Mouse (Mus musculus) gastrocnemius, postnatal 25 days (tissue): Measurements from ENCODE around the gene Iqcf4. TPM values are rescaled to one million over a fixed set of nuclear protein-coding genes. Genes with fewer than 3 reads are reported as not detected.
"Not testable (repeated sequence)": the region's sequence is repeated elsewhere in the genome, so short reads cannot be mapped to it uniquely, and the experiment has no call there.

Source experiments
- DNase-seq: peaks from one replicate; pipeline ENCODE4 v3.0.0; 2022
- long read RNA-seq, 2 experiments: library from polyadenylated mRNA; stranded (forward); transcript quantifications; one replicate each; pipeline ENCODE4 v2.0.0; 2021
- total RNA-seq, 2 experiments: library from RNA; stranded (reverse); gene quantifications; 1 replicate in 1 of 2; 2 replicates in 1 of 2; pipeline ENCODE4 v1.2.3; 2021

The Iqcf4 gene
- not detected for total RNA-seq
- long read RNA-seq, experiment 1, result 0 reads
- long read RNA-seq, experiment 2, result 0 reads

DNA sequence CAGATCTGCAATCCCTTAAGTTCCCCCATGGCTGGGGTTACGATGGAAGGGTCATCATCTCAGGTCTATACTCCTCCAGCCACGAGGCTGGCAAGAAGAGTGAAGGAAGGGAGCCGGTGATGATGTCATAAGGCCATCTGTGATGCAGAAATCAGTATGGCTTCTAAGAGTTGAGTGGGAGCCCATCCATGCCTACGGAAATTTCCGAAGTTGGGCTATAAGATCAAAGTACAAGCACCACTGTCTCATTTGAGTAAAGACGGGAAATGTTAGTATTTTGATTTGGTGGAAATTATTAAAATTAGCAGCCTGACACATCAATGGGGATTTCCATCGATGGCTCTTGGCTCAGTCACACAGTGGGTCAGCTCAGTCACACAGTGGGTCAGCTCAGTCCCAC is at the start of gene Iqcf4:
Iqcf4 (minus strand) TSS at position 101 of the 400 bp plus-strand sequence.
- no peak for DNase-seq

GRCm38 (mm10) chr9:106617496-106617895 is 46.7 kb upstream of the Iqcf4 start:
- no peak for DNase-seq

- DNase-seq, result no peak
These were observed 45.5 kb upstream of the Iqcf4 start for GRCm38 (mm10) chr9:106616306-106616705.

- DNase-seq, result no peak
These were observed 43.8 kb upstream of the Iqcf4 start for GRCm38 (mm10) chr9:106614616-106615015.

DNA sequence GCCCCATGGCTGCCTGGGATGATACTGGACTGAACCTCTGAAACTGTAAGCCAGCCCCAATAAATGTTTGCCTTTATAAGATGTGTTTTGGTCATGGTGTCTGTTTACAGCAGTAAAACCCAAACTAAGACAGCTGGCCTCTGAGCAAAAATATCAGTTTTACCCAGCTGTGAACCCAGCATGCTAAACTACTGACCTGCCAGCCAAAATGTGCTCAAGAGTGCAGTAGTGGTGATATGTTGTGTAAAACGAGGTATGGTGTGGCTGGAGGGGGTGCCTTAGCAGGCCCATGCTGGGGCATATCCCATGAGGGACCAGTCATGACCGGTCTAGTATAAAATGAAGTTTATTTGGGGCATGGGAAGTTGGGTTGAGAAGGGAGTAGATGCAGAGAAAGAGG is 43.2 kb upstream of the Iqcf4 start:
- no peak for DNase-seq

DNA sequence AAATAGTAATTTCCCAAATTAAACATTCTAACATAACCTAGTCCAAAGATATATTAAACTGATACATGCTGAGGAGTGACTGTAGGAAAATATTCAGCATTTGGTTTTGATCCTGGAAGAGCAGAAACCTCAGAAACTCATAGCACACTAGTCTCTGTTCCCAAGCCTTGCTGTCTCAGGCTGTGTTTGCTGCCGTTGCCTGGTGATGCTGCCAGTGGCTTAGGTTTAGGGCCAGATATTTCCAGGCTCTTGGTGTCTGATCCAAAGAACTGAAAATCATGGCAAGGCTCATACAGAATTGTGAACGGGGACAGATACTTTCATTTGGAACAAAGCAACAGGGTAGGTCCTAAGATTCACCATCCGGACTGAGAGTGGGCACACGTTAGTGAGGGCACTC is 39.9 kb upstream of the Iqcf4 start:
- DNase-seq, result no peak

DNA sequence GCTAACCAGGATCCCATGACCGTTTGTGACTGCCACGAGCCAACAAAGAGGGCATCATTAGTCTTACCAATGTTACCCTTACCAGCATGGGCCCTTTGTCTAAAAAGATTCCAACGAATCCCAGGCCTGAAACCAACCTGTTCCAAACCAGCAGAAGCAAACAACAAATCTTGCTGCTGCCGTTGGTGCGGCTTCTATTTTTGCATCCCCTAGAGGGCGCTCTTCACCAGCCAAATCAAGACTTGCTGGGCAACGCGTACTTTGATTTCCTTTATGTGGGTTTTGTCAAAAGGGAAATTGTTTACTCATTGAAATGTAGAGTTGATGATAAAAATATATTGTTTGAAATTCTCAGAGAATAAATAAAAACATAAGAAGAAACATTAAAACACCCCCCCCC is 29.8 kb upstream of the Iqcf4 start:
- DNase-seq, result no peak

DNA sequence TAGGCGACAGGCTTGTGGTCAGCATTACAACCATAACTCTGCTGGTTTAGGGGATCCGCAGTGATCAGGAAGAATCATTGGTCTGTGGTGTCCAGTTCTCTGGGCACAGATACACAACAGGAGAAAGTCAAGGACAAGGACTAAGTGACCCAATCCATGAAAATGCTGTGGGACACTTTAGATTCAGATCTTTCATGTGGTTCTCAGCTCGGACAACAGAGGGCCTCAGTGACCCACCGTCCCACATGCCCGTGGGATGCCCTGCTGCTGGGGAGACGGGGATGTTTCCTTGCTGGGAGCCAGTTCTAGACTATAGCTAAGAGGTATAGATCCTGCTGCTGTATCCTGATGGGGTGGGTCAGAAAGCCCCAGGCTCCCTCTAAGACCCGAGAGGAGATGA is 27.7 kb upstream of the Iqcf4 start:
- no peak for DNase-seq

- no peak for DNase-seq
These were observed 25.0 kb upstream of the Iqcf4 start for GRCm38 (mm10) chr9:106595836-106596235.

- DNase-seq, result not testable (repeated sequence)
These were observed 24.6 kb upstream of the Iqcf4 start for GRCm38 (mm10) chr9:106595402-106595801.

DNA sequence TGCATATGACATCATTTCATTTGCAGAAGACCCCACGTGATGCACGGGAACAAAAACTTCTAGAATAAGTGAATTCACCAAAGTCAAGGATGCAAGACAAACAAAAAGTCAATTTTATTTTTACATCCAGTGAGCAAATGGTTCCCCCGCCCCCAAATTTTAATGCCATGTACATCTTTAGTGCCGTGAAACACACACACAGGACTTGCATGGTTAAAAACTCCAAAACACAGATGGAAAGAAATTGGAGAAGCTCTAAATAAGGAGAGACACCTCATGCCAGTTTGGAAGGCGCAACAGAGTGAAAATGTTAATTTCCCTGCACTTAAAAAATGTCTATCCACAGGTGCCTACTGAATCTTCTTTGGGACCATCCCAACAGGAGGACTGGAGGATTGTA is 21.4 kb upstream of the Iqcf4 start:
- DNase-seq, result no peak

DNA sequence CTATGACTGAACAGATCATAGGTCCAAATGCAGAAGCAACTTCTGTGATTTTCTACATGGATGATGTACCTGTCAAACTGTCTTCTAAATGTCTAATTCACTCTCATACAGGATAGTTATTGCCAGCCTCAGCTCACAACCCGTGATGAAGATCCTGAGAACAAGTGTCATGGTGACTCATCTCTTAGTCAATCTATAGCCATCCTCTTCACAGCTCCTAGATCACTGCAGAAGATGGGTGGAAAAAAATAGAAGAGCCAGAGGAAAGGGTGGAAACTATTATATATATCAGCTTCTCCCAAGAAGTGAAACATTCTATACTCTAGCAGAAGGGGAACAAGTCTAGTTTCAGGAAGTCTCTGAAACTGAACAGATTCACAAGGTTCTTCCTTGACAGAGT is 11.8 kb upstream of the Iqcf4 start:
- DNase-seq, result no peak

GRCm38 (mm10) chr9:106580016-106580415 is 9.2 kb upstream of the Iqcf4 start:
- DNase-seq, result no peak

- DNase-seq, result no peak
These were observed 5.3 kb upstream of the Iqcf4 start for GRCm38 (mm10) chr9:106576112-106576511.

DNA sequence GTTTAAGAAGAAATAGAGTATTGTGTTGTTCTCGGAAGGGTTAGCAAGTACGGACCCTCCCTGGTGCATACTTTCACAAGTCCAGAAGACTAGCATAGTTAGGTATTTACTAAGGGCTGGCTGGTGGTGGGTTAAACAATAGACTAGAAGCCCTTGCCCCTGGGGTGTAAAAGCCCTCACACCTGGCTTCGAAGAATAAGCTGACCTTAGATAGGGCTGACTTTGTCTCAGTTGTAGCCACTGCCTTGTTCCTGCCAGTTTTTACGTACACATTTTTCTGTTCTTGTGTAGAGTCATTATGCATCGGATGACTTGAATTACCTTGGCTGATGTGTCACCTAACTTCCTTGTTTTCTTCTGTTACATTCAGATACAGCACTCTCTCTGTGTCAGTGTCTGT is 2.6 kb upstream of the Iqcf4 start:
- DNase-seq, result no peak

- no peak for DNase-seq
These were observed 1.4 kb upstream of the Iqcf4 start for GRCm38 (mm10) chr9:106572186-106572585.

GRCm38 (mm10) chr9:106566437-106566836 is 4.4 kb downstream of the Iqcf4 start:
- peak; percentile 7 for DNase-seq

DNA sequence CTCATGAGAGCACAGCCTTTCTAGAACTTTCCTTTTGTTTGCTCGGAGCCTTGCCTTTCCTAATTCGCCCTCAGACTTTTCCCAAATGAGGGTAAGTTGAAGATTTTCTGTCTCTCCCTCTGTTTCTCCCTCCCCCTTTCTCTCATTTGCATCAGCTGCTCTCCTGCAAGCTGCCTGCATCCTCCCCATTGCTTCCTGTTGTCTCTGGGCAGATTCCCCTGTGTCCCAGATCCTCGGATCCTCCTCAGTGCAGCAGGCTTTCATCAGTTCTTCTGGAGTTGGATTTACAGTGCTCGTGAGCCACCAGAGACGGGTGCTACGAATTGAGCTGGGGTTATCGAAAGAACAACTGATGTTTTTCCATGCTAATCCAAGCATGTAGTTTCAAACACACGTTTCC is 6.8 kb downstream of the Iqcf4 start:
- no peak for DNase-seq

DNA sequence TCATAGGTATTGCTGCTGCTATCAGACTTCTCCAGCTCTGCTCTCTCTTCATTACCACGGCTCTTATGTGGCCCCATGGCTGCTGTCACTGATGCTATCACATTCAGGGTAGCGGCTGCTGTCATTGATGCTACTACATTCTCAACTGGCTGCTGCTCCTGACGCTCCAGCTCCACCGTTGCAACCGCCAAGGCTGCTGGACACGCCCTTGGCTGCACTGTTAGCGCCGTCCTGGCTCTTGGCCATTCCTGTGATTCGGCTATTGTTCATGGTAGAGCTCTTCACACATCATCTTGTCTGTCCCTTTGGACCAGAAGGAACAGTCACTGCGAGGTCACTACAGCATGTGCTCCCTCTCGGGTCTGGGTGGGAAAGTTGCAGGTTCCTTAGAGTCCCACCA is 8.5 kb downstream of the Iqcf4 start:
- no peak for DNase-seq

- no peak for DNase-seq
These were observed 9.3 kb downstream of the Iqcf4 start, which contains the start of gene Iqcf3 for GRCm38 (mm10) chr9:106561531-106561930. Iqcf3 (minus strand) TSS chr9:106561631.

GRCm38 (mm10) chr9:106534975-106535374 is 35.8 kb downstream of the Iqcf4 start:
- no peak for DNase-seq

DNA sequence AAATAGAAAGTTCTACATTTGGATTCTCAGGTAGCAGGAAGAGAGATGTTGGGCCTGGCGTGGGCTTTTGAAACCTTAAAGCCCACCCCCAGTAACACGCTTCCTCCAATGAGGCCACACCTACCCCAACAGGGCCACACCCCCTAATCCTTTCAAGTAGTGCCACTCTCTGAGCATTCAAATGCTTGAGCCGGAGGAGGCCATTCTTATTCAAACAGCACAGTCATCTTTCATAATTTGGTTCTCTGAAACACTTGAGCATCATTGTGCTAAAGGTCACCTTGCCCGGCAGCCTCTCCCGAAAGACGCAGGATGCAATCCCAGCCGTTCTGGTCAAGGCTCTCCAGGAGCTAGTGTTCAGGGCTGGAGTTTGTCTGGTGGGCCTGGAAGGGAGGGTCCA is 36.5 kb downstream of the Iqcf4 start:
- DNase-seq, result no peak

GRCm38 (mm10) chr9:106531833-106532232 is 39.0 kb downstream of the Iqcf4 start:
- no peak for DNase-seq

- no peak for DNase-seq
These were observed 50.9 kb downstream of the Iqcf4 start for GRCm38 (mm10) chr9:106519909-106520308.

- DNase-seq, result no peak
These were observed 51.4 kb downstream of the Iqcf4 start for GRCm38 (mm10) chr9:106519433-106519832.
